Mouse (Mus musculus): ENCODE data around the gene Muc4.

DNA sequence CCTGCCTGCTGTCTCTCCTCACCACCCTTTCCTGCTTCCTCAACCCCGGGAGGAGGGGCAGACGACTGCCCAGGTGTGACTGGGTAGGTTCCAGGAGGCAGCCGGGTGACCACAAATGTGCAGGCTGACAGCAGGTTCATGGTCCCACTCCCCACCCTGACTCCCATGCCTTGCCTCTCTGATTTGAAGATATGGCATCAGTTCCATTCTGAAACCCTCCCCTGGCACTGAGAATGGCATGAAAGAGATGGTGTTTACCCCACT lies 61.7 kb downstream of the Muc4 start, which contains the start of gene Muc20:
- TF ChIP-seq EP300 (IDR thresholded peaks at IDR 0.05; ENCODE audit: low read depth) (no peak), CTCF (IDR thresholded peaks at IDR 0.05; ENCODE audit: low read depth) (no peak)

Data from heart, postnatal 0 days (tissue).